Mouse (Mus musculus) adrenal gland, adult (tissue): ENCODE results near the gene Cyb5d2.

Source experiments
- DNase-seq, 2 experiments: peaks; one replicate each; pipeline ENCODE4 v3.0.0; 2022 to 2023; ENCODE audit warnings: low spot score in 1 of 2; ENCODE audit not compliant: inconsistent age in 2 of 2

The Cyb5d2 gene

DNA sequence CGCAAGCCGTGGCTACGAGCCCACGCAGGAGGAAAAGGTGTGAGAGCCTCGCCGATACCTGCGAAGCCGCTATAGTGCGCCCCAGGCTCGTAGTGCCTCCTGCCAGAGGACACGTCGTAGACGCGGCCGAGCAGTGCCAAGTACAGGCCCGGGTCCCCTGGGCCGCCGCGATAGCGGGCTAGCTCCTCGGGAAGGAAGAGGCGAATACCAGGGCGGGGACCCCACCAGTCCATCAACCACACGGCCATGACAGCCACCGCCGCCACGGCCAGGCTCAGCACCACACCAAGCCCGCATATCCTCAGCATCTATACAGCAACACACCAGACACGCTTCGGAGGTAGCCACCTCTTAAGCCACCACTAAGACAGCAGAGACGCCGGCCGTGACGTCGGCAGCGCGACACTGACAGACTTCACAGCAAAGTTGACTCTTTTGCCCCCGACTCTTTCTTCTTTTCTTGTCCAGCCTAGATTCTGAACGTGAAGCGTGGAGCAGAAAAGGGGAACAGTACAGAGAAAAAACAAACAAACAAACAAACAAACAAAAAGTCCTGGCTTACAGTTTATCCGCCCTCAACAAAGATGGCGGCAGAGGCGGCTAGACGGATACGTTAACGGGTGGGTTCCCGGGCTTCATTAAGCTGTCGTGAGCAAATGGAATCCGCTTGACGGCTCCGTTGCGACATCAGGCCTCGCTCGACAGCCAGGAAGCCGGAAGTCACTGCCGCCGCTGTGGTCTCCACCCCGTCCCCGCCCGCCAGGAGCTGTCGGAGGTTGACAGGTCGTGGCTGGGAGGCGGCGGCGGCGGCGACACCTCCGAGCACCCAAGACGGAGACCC lies at the start of gene Cyb5d2, which contains the start of gene Zzef1:
Gene Cyb5d2 (minus strand): TSS at position 688 of the 841 bp plus-strand sequence.
Gene Zzef1 (plus strand): TSS at position 772 of the 841 bp plus-strand sequence.
- peak; percentile 96 to 98 for DNase-seq

DNA sequence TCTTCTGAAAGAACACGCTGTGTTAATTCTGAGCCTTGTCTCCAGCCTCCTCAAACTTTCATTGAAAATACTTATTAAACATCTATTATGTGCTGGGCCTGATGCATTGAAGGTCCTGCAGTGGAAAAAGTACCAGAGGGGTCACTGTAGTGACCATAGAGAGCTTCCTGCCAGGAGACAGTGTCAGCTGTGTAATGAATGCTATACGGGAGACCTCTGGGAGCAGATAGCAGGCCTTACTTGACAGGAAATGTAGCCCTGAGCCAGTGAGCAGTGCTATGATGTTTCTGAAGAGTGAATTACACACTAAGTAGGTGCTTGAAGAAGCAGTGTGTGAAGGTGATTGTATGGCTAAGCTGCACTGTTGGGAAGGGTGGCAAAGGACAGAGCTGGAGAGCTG lies 49.6 kb upstream of the Cyb5d2 start:
- DNase-seq = no peak

DNA sequence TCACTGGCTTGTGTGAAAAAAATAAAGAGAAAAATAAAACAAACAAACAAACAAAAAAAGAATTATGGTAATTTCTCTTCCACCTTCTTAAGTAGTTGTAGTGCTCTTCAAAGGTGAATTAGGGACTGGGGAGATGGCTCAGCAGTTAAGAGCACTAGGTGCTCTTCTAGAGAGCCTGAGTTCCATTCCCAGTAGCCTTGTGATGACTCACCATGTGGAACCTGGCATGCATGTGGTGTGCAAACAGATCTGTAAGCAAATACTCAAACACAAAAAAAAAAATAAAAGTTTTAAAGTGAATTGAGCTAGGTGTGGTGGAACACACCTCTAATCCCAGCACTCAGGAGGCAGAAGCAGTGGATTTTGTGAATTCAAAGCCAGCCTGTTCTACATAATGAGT lies 47.6 kb upstream of the Cyb5d2 start:
- DNase-seq = peak in 1 of 2 experiments; percentile 47

DNA sequence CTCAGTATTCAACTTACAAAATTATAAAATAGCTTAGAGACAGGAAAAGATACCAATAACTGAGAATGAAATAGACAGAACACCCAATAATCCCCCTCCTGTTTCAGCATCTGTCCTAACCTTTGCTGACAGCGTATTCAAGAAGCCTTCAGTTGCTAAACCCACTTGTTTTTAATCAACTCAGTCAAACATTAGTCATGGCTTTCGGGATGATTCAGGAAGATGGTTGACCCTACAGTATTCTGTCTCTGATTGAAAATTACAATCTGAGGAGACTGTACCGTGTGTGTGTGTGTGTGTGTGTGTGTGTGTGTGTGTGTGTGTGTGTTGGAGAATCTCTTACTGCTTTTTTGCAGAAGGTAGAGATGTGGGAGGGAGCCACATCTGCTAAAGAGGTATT lies 46.8 kb upstream of the Cyb5d2 start:
- no peak for DNase-seq

DNA sequence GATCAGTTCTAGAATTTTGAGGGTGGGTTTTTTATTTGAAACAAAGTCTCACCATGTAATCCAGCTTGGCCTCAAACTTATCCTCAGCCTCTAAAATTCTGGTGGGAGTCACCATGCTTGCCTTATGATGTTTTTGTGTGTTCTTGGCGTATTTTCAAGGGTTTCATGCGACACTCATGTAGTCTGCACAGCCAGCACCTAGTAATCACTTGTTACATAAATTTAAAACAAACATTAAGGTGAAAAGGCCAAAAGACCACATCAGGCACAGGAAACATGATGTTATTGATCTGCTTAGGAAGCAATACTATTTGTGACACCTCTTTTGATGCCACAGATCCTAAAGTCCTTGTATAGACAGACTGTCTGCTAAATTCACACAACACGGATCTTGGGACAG lies 33.9 kb upstream of the Cyb5d2 start:
- no peak for DNase-seq

DNA sequence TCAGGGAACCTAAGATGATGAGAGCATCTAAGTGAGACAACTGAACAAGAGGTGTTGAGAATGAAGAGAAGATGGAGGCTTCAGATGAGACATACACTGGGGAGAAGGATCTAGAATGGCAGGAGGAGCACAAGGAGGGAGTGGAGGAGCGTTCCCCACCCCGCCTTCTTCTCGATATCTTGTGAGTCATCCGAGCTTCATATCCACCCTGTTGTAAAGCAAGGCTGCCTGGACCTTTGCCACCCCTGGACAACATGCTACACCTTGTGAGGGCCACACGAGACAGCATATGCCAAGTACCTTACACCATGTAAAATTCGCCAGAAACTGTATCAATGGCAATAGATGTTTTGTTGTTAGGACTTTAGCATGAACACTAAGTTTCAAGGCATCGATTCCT lies 25.1 kb upstream of the Cyb5d2 start:
- no peak for DNase-seq

DNA sequence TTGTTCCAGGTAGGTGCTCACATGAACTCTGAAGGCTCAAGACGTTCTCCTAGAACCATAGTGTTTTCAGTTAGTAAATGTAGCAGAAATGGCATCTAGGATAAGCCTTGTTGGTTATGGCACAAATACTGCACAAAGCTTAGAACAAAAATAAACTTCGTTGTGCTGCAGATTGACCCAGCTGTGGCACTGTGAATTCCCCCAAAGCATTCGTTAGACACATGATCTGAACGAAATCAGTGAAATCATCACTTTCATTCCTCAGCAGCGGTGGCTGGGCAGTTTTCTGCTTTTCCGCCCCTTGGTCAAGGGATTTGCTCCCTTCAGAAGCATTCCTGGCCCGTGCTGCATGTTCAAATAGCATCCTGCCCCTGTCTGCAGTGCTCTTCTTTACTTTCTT lies 22.1 kb upstream of the Cyb5d2 start:
- DNase-seq = no peak

DNA sequence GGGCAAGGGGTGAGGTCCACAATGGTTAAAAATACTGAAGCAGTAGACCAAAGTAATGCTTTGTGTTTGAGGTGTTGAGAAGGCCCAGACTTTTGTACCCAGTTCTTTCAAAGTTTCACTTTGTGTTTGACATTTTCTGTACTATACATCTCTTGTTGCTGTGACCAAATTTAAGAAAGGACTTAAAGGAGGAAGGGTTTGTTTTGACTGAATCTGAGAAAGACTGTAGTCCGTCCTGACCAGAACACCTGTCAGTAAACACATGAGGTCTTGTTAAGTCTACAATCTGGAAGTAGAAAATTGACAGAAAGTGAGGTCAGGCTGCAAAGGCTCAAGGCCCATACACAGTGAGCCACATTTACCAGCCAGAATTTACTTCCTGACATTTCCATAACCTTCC lies 20.9 kb upstream of the Cyb5d2 start:
- no peak for DNase-seq

DNA sequence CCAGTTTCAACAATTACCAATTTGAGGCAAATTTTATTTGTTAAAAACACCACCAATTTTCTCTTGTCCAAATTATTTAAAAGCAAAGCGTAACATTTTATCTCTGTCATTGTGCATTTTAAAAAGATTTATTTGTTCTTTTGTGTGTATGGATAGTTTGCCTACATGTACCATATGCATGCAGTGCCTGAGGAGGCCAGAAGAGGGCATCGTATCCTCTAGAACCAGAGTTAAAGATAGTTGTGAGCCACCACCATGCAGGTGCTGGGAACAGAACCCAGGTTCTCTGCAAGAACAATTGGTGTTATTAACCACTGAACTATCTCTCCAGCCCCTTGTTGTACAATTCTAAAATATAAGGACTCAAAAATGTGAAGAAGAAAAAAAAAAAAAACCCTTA lies 18.2 kb upstream of the Cyb5d2 start:
- DNase-seq = no peak

DNA sequence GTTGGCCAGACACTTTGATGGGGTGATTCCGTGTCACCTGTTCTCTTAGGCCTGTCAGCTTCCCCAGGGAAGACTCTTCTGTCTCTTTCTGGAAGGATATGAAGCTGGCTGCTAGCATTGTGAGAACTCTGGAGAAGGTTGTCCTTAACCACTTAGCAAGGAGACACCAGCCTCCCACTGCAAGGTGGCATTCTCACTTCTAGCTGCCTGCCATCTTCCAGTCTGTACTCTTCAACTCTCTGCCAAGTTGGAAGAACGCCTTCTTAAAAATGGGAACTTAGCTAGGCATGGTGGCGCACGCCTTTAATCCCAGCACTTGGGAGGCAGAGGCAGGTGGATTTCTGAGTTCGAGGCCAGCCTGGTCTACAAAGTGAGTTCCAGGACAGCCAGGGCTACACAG lies 17.7 kb upstream of the Cyb5d2 start:
- no peak for DNase-seq

DNA sequence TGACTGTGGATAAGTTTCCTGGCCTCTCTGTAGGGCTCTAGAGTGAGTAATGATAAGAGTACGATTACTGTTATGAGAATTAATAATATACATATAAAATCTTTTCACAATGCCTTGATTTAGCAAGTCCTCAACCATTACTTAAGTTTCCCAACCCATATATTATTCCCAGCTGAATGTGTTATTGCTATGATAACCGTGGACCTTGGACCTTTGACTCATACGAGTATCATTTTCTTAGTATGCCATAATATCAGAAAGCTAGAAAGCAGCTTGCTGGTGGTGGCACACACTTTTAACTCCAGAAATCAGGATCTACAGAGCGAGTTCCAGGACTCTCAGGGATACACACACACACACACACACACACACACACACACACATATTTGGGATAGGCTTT lies 12.1 kb upstream of the Cyb5d2 start:
- DNase-seq = peak in 1 of 2 experiments; percentile 61

DNA sequence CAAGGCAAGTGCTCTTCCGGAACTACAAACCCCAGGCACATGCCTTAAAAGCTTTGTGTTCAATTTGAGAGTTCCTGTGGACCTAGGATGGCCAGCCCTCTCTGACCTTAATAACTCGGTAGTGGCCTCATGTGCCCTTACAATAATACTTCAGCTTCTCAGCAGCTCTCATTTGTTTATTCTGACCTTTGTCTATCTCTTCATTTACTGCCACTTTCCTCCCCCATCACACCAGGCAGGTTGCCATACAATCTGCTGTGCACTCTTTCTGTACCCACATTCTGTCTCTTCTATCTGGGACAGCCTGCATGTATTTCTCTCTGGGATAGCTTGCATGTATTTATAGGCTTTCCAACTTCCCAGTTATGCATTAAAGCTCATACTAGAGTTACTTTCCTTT lies 10.6 kb upstream of the Cyb5d2 start:
- peak in 1 of 2 experiments; percentile 28 for DNase-seq

DNA sequence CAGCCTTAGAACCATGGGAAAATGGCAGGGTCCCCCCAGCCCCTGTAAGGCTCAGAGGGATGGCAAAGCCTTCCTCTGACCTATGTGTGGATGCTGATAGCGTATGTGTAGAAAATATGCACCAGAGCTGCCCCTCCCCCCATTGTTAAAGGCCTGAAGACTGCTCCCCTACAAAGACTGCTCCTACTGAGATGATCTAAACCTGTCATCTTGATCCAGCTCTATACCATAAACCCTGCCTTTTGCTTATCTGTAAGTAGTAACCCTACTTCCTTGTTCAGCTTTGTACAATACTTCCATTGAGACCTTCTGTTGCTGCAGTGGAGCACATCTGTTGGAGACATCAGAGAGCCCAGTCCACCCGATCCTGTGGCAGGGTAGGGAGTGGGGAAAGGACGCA lies 9.3 kb upstream of the Cyb5d2 start:
- no peak for DNase-seq

DNA sequence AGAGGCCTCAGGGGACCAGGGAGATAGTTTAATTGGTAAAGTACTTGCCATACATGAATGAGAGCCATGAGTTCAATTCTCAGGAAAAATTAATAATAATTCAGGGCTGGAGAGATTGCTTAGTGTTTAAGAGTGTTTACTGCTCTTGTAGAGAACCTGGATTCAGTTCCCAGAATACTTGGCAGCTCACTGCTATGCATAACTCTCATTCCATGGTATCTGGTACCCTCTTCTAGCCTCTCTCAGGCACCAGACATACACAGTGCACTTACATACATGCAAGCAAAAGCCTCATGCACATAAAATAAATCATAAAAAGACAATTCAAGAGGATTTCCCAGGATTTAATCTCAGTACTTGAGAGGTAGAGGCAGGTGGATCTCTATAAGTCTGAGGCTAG lies 8.6 kb upstream of the Cyb5d2 start:
- DNase-seq = no peak

DNA sequence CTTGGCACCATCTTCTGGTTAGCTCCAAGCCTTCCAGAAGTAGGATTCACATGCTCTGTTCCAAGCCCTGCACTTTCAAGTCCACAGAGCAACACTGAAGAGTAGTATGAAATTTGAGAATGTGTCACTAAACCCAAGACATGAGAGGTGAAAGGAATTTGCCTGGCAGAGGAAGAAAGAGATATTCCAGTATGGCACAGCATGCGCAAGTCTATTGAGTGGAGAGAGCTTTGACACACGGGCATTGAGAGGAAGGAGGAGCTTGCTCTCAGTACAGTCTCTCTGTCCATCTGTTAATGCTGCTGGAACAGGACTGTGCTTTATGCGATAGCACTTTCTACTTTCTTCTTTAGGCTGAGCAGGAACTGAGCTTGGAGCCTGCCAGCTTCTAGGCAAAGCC lies 7.1 kb upstream of the Cyb5d2 start:
- no peak for DNase-seq

DNA sequence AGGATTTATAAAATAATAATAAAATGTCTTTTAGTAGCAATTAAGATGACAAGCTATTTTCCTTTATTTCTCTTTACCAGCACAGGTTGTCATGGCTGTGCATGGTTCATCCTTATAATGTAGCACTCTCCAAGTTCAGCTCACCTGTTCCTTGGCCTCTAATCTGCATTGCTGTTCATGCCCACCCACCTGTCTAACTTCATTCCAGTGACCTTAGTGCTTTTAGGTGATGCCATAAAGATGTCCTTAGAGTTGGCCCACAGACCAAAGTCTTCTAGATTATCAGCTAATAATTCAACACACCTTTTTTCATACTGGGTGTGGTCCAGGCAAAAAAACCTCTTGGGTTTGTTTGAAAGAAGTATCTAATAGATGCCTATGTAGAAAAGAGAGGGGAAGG lies 5.2 kb upstream of the Cyb5d2 start:
- DNase-seq = no peak

DNA sequence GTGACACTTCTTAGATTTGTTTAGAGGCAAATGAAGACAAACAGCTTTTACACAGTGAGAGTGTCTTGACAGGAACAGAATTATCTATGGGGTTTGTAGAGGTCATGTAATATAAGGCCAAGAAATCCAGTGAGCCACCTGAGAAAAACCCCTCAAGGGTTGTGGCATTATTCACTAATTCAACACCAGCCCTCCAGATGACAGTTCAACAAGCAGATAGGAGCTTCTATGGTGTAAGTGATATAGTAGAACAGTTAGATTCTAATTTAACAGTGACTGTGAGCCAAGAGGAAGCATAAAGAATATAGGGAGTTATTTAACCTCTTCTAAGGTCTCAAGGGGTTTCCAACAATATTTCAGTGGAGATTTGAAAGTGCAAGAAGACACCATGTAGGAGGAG lies 2.2 kb upstream of the Cyb5d2 start:
- DNase-seq = no peak

DNA sequence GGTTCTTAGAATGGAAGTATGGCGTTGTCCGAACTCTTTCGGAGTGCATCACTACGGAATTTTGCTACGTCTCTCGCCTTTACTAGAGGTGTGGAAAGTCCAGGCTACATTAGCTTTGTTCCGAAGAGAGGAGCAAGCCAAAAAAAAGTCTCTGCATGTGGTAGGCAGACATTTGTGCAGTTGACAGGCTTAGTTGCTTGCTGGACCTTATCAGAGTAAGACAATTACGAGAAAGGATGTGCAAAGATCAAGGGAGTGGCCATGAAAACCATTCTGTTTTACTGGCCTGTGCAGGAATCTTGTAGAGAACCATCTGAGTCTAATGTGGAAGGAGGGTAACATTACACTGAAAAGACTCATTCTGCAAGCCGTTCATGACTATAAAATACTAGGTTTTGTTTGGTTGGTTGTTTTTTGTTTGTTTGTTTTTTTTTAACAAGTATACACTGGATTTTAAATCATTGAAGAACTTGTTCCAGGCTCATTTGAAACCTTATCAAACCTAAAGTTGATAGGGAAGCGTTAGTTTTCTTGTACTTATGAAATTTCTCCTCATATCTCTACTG lies 914 bp upstream of the Cyb5d2 start:
- no peak for DNase-seq

DNA sequence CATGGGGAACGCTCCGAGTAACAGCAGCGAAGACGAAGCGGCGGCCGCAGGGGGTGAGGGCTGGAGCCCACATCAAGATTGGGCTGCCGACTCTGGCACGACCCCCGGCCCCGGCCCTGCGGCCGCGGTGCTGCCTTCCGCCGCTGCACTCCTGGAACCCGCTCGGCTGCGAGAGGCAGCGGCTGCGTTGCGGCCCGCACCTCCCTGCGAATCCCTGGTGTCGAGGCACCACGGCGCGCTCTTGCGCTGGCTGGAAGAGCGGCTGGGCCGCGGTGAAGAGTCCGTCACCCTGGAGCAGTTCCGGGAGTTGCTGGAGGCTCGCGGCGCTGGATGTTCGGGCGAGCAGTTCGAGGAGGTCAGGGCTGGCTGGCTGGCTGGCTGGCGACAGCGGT lies 350 bp upstream of the Cyb5d2 start:
- DNase-seq = no peak

DNA sequence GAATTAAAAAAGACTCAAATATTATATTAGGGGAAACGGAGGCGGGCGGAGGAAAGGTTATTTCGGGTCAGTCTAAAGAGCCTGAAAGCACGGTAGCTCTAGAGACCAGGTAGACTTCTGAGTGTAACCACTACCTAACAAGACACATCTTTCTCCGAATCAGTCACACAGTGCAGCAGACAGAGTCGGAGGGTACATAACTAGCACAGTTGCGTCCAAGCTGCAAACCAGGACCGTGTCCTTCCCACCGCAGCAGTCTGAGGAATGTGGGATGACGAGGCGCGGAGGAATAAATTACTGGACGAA lies 840 bp downstream of the Cyb5d2 start:
- DNase-seq = no peak

DNA sequence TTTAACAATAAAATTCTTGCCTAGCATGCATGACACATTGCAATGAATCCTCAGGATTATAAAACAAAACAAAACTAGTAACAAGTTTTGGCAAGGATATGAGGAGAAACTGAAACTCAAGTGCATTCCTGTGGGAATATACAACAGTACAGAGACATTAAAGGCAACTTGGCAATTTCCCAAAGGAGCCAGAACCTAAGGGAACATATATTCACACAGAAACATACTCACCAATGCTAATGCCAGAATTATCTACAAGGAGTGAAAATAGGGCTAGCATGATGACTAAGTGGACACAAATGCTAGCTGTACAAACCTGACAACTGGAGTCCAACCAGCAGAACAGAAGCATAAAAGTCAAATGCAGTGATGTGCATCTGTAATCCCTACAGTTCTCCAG lies 3.9 kb downstream of the Cyb5d2 start:
- DNase-seq = no peak

DNA sequence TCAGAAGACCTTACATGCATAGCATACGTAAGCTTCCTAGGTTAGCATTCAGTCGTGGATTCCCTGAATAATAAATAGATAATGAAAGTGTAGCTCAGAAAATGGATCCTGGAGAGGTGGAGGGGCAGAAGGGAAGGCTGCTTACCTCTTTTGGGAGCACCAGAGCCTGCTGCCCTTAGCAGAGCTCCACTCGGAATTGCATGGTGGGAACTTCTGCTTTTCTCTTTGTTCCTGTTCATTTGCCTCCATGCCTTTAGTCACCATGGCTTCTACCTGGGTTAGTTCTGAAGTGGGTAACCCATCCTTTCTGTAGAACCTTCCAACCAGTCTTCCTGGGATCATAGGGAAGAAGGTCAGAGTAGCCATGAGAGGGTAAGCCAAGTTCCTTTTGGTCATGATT lies 13.4 kb downstream of the Cyb5d2 start:
- no peak for DNase-seq

DNA sequence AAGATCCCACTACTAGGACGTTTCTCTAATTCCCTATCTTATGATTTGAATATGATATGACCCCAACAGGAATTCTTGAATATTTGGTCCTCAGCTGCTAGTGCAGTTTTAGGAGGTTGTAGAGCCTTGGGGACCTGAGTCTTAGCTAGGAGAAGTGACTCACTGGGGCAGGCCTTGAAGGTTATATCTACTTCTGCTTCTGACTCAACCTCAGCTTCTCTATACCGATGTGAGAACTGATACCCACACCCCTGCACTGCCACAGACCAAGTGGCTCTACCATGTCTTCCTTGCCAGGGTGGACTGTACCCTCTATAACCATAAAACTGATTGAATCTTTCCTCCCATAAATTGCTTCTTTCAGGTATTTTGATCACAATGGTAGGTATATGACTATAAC lies 13.8 kb downstream of the Cyb5d2 start:
- peak; percentile 38 to 70 for DNase-seq
